Mouse (Mus musculus) thymus, postnatal 0 days (tissue): ENCODE measurements around the gene Gcnt3. TPM values are rescaled to one million over a fixed set of nuclear protein-coding genes. Genes with fewer than 3 reads are reported as not detected.
A peak's percentile ranks its signal among the peaks of the same experiment; 100 is the strongest.
"Not testable (repeated sequence)": the region's sequence is repeated elsewhere in the genome, so short reads cannot be mapped to it uniquely, and the experiment has no call there.

ENCODE experiments used
- DNase-seq: peaks from one replicate; pipeline ENCODE4 v3.0.0-alpha.2; 2015; ENCODE audit warnings: low spot score
- polyA plus RNA-seq: library from polyadenylated mRNA; unstranded; fragments of >200 nt; fragmentation: Nextera tagmentation; extraction: Ambion mirVana; gene quantifications from 2 replicates; pipeline ENCODE4 v1.2.1, GENCODE M21; 2015

Gene Gcnt3
- polyA plus RNA-seq, 1 experiment from 2014 or later = 0.08 TPM

GRCm38 (mm10) chr9:70044865-70045264 lies 7.0 kb upstream of the Gcnt3 start:
- no peak for DNase-seq

DNA sequence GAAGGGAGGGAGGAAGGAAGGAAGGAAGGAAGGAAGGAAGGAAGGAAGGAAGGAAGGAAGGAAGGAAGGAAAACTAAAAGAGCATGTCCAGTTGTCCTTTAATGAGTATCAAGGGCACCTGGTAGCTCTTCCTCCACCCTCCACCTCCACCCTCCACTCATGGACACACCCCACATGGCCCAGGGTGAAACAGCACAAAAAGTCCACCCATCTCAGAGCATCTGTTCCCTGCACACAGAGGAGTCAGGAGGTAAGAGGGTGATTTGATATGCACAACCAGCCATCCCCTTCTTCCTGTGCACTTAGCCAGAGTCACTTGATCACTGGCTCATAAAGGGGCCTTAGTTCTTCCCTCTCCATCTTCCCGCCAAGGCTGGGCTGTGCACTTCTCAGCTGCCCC lies 5.0 kb upstream of the Gcnt3 start:
- DNase-seq = no peak

GRCm38 (mm10) chr9:70042137-70042536 lies 4.2 kb upstream of the Gcnt3 start:
- no peak for DNase-seq

DNA sequence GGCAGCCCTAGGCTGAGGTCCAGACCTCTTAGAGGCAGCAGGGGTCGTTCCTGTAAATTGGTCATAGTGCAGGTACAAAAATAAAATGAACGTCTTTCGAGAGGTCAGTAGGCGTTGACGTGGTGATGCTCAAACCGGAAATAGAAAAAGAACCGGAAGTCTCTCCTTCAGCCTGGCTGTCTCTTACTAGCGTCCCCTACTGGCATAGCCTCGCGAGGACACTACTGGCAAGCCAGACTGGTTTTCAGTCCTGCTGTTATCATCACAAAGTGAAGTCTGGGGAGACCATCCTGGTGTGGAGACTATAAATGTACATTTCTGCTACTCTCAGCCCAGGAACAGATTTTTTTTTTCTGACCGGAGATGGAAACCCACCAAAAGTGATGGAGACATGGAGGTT lies 2.7 kb upstream of the Gcnt3 start:
- no peak for DNase-seq

GRCm38 (mm10) chr9:70039597-70040385 lies 1.9 kb upstream of the Gcnt3 start:
- DNase-seq = peak; percentile 70

DNA sequence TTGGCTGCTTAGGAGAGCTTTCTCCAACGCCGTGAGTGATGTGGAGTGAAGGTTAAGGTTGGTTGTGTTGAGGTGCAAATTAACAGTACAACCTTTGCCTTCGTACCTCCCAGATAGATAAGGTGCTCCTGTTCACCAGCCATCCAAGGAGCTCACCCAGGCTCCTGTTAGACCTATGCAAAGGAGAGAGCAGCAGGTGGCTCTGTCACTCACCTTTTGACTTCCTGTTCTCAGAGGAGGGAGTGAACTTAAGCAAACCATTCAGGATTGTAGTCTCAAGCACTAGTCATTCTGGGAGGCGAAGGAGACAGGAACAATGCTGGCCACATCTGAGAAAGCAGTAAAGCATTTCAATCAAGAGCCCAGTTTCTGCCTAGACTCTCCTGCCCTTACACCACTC lies 1.2 kb downstream of the Gcnt3 start:
- DNase-seq = peak; percentile 32

GRCm38 (mm10) chr9:70034702-70035101 lies 3.2 kb downstream of the Gcnt3 start:
- no peak for DNase-seq

DNA sequence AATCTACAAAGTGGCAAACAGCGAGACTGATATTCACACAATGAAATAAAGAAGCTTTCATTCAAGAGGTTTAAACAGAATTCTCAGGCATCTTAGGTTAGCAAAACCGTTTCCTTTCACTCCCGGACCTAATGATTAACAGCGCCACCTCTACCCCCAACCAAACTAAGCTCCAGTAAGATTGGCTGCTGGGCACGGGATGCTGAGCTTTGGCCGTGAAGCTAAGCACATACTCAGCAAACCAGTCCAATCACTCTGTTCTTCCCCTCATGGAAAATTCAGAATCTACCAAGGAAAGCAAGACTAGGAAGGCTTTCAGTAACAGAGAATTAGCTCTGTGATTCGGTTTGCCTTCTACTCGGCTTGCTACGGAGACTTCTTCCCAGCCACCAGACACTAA lies 4.8 kb downstream of the Gcnt3 start:
- no peak for DNase-seq

- no peak for DNase-seq
These were observed 5.7 kb downstream of the Gcnt3 start for GRCm38 (mm10) chr9:70032167-70032566.

DNA sequence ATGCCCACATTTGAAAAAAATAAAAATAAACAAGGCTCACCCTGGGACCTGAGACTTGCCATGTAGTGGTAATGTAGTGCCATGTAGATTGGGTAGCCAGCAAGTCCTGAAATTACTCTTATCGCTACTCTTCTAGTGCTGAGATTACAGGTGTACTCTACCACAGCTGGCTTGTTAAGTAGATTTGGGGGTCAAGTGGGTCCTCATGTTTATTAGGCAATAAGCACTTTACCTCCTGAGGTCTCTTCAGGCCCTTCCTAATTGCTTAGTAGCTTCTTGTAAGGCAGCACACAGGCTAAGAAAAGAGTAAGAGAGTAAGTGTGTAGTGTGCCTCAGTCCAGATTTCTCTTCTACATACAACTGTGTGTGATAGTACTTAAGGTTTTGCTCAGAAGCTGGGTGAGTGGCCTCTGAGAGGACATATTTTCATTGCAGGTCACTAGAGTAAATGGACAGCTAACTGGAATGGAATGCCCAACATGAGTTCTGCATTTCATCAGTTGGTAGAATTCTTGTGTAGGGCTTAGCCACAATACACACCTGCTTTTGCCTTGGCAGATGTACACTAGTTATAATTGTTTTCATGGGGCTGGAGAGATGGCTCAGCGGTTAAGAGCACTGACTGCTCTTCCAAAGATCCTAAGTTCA lies 12.4 kb downstream of the Gcnt3 start:
- no peak for DNase-seq

- no peak for DNase-seq
These were observed 13.2 kb downstream of the Gcnt3 start for GRCm38 (mm10) chr9:70024648-70025047.

DNA sequence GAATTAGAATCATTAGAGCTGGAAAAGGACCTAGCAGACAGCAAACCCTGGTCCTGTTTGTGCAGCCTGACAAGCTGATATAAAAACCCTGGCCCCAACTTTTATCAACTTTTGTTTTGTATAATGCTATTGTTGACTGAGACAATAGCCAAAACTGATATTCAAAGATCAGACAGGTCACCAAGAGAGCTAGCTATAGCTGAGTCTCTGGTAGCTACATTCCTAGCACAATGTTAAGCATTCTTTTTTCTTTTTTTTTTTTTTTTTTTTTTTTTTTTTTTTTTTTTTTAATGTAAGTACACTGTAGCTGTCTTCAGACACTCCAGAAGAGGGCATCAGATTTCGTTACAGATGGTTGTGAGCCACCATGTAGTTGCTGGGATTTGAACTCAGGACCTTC lies 14.3 kb downstream of the Gcnt3 start:
- not testable (repeated sequence) for DNase-seq

DNA sequence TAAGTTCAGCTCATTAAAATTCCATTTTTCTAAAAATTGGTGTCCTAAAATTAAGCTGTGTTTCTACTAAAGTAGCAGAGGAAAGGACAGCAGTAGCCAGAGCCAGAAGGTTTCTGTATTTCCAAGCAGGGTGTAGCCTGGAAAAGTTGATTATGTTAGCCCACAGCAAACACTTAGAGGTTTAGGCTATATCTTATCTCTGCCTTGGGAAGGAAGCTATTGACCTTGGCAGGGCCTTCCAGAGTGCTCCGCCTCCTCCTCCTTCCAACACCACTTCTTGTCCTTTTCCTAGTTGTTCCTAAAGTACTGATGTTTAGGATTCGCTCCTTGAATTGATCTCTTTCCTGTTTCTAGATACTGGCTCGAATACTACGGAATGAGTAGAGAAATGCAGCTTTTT lies 15.8 kb downstream of the Gcnt3 start:
- no peak for DNase-seq

DNA sequence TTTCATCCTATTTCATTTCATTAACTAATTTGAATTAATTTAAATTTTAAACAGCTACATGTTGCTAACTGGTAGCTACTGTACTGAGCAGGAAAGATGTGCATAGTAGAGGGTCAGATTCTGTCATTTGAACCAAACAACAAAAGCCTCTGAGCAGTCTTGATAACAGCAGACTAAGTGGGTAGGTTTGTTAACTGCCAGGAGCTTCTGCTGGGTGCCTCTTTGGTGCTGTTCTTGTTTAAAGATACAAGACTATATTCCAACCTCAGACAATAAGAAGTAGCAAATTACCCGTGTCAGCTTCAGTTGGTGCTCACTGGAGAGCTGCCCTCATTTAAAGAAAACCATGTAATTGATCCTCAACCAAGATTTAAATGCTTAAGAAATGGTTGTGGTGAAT lies 16.3 kb downstream of the Gcnt3 start:
- DNase-seq = no peak

DNA sequence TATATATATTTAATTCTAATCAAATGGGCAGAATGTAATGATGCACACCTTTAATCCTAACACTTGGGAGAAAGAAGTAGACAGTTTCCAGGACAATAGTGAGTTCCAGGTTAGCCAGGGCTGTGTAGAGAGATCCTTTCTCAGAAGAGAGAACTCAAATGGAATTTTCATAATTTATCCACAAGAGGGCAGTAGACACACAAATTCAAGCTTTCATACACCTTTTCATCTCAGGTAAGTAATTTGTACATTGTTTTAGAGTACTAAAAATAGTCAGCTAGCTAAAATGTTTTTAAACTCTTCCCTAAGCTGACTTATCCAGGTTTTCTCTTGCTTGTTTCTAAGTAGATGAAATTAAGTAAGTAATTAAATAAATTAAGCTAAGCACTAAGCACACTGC lies 19.0 kb downstream of the Gcnt3 start:
- DNase-seq = peak; percentile 59

DNA sequence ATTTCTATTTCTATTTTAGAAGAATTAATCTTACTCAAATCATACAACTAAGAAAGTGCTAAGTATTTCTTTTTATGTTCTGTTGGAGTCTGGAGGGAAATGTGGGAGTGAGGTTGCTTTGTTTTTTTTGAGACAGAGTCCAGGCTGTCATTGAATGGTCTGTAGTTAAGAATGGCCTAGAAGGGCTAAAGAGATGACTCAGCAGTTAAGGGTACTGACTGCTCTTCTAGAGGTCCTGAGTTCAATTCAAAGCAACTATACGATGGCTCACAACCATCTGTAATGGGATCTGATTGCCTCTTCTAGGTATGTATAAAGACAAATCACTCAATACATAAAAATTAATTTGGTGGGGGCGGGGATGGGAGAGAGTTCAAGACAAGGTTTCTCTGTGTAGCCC lies 22.3 kb downstream of the Gcnt3 start:
- no peak for DNase-seq

DNA sequence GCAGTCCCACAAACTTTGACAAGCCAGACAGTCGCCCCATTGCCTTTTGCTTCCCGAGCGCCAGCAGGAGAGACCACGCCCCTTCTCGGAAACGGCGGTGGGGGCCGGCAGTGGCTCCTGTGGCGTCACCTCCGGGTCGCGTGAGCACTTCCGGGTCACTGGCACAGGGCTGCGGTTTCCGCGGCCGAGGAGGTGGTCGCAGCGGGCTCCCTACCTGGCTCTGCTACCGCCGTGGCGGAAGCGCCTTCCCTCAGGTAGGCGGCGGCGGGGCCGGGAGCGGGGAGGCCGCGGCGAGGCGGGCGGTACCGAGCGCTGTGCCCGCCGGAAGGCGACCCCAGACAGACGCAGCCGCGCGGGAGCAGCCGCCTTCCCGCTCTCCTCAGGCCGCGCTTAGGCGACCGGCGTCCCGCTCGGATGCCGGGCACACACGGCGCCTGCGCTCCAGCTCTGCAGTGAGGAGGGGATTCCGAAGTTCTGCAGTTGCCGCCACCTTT lies 25.4 kb downstream of the Gcnt3 start, which contains the start of gene Gtf2a2:
TSS of gene Gtf2a2 (plus strand) at position 143 of the 494 bp plus-strand sequence.
- DNase-seq = peak; percentile 94

DNA sequence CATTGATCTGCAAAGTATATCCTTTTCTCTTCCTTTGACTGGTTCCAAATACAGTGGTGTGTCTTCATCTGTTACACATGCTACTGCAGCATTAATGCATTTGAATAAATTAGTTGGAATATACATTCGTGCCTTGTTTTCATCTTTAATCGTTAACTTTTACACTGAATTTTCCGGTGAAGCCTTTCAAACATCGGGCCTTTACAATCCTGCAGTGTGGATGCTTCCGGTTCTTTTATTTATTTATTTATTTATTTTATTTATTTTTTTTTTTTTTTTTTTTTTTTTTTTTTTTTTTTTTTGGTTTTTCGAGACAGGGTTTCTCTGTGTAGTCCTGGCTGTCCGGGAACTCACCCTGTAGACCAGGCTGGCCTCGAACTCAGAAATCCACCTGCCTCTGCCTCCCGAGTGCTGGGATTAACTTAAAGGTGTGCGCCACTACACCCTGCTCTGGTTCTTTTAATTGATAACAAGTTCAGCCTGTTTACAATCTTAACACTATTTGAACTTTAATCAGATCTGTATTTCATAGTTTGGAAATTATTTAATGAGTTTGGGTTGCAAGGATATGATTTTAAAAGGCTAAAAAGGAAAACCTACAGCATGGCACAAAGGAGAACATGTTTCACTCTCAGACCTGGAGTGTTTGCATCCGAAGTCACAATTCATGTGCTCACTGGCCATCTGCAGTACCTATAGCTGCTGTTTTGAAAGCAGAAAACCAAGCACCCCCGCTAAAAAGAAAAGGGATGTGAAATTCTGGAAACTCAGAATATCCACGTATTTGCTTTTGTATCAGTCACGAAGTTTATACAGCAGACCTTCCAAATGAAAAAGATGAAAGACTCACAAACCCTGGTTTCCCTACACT lies 26.1 kb downstream of the Gcnt3 start:
- no peak for DNase-seq

- DNase-seq = no peak
These were observed 27.0 kb downstream of the Gcnt3 start for GRCm38 (mm10) chr9:70010781-70011473.

GRCm38 (mm10) chr9:70009754-70010304 lies 28.1 kb downstream of the Gcnt3 start:
- DNase-seq = no peak
